Mouse (Mus musculus) heart, postnatal 36 days (tissue): ENCODE measurements at regions not wholly inside any gene's neighbourhood (a gene's known extent, or its start where the extent isn't known, plus 50 kb on each side); places are given as distances from the start of the nearest gene placed in this dataset.

Source experiments
- DNase-seq, 2 experiments: peaks; one replicate each; pipeline ENCODE4 v3.0.0; 2021 to 2022
- intact Hi-C: fragments of 180-260 bp; cut with DNase I; formaldehyde crosslinking; loops from one replicate; pipeline ENCODE4 v1.15.1; 2025

DNA sequence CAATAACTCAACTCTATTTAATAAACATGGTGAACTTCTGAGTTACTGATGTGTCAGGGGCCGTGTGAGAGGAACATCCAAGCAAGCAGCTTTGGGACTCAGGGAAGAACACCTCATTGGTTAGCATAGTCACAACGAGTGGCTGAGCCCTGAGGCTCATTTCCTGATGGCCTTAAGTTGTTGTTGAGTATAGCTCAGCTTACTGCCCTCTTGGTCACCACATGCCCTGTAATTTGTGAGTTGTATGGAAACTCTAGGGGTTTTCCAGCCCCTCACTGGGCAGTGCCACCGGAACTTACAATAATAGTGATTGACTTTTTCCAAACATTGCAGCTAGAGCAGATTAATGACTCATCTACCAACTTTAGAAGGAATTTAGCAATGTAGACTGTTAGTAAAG is 173.4 kb downstream of the 1700129C05Rik start:
- no peak for DNase-seq
- intact Hi-C loops = no loop called here

DNA sequence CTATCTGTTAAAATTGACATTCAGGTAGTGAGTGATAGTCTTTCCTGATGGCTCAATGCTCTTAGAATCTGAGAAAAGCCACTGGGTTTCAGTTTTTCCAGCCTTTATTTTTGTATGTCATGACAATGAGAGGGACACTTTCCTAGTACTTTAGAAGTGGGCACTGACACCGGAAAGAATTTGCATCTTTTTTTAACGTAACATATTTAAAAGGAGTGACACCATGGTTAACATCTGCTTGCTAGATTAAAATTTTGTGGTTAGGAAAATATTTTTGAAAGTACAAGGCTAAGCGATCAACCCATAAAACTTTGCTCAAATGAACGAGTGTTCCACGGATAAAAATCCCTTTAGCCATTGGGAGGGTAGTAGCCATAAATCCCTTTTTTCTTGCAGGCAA is 174.7 kb downstream of the 1700129C05Rik start:
- intact Hi-C loops = no loop called here
- no peak for DNase-seq

DNA sequence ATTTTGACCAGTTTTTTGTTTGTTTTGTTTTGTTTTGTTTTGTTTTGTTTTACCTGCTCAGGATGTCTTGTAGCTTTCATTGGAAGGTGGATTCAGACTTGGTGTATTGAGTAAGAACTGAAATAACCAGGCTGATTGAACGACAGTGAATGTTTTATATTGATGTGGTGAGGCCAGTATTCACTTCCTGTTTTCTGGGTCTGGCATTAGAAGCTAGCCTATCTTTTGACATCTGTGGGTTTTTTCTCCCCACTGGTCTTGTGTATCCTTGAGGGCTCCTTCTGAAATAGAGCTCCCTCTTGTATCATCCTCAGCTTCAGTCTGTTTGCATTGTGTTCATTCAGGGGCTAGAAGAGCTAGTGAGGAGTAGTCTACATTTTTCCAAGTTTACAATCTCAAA is 175.5 kb downstream of the 1700129C05Rik start:
- no peak for DNase-seq
- intact Hi-C loops = no loop called here

DNA sequence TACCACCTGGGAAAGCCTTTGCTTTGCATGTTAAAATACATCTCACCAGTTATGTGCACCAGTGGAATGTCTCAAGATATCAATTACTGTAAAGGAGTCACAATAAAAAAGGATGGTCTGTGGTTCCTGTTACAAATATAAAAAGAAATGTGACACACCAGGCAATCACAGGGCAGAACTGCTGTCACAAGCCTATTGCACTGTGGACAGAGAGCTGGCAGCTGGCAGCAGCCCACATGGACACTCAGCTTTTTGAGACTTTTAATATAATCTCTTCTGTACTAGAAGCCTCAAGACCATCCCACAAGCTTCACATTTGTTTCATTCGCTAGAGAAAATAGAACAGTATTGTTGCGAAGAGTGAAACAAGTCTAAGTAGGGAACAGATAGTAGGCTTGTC is 197.7 kb downstream of the 1700129C05Rik start:
- DNase-seq = no peak
- intact Hi-C loops = no loop called here

DNA sequence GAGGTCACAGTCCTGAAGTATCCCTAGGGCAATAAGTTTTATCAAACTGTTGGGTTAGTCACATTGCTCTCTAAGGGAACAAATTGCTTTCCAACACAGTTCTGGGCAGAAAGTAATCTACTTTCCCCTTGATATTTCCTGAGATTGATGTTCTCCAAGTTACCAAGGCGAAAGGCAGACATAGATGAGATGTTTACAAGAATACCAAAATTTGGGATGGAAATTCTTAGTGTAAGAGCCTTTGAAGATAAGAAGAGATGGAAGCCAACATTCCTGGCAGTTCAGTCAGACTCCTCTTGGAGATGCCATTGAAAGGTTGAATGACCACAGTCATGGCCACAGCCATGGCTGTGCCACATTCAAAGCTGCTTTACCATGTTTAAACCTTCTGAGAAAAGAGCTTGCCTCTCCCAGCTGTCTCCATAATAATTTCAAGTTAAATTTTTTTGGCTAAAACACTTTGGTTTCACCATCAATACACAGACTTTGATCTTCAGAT is 199.4 kb downstream of the 1700129C05Rik start:
- DNase-seq = no peak
- intact Hi-C loops = no loop called here

DNA sequence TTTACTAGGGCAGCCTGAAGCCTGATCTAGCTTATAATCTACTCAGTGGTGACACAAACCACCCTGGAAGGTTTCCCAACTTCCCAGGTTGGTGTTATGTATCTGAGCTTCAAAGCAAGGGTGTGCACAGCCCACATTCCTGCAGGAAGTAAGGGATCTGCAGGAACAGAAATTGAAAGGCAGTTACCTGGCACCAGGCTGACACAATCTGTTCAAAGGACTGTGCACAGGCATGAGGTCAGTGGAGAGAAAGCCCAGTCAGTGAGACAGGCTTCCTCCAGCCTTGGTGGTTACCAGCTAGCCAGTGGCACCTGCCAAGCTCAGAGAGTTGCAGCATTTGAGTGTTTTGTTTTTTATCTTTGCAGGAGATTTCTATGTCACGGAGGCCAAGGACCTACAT is 203.6 kb downstream of the 1700129C05Rik start:
- DNase-seq = no peak
- intact Hi-C loops = loop anchor here (5.0 kb wide), 1 partner anchor 137 kb away; no protein-coding TSS in a partner anchor

DNA sequence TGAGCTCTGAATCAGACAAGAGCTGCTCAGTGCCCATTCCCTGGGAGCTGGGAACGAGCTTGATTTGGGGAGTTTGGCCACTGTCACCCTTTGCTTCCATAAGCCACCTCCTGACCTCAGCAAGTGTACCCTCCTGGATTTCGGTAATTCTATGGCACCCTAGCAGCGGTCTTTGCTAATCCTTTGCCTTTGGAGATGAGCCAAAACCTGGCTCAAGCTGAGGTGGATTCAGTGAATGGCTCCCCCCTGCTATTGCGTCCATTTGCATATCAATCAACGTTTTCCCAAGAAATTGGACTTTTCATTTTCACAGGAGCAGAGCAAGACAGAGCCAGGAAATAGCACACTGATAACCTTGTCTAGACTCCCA is 204.1 kb downstream of the 1700129C05Rik start:
- intact Hi-C loops = loop anchor here (5.0 kb wide), 1 partner anchor 136 kb away; no protein-coding TSS in a partner anchor
- no peak for DNase-seq

DNA sequence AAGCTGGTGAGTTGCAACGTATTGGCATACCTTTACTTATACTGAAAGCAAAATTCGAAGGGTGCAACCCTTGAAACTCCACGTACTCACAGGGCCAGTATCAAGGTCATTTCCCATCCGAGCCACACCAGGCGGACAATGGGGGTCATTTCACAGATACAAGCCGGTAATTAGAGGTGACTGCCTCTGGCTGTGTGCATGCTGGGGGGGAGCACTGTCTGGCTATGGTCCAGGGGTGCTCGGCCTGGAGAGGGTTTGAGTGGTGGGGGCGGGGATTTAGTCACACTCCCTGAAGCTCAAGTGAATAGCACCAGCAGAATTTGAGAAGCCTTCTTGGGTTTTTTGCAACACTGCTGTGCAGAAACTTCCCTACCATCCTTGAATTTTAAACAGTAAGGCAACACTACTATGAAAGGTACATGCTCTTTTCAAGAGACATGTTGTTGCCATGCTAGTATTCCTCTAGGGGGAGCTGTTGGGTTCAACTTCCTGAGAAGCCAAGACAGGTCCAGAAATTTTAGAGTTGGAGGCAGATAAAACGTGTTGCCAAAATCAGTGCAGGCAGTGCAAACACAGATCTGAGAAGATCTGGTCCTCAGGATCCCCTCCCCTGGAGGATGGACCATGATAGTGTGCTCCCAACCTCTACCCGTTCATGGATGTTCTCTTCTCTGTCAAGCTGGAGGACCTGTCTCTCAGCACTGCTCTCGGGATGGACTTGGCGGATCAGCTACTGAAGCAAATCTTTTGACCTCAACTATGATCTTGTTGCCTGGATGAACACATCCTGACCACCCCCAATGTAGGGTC is 204.7 kb downstream of the 1700129C05Rik start:
- DNase-seq = no peak
- intact Hi-C loops = loop anchor here (5.0 kb wide), 1 partner anchor 136 kb away; no protein-coding TSS in a partner anchor

DNA sequence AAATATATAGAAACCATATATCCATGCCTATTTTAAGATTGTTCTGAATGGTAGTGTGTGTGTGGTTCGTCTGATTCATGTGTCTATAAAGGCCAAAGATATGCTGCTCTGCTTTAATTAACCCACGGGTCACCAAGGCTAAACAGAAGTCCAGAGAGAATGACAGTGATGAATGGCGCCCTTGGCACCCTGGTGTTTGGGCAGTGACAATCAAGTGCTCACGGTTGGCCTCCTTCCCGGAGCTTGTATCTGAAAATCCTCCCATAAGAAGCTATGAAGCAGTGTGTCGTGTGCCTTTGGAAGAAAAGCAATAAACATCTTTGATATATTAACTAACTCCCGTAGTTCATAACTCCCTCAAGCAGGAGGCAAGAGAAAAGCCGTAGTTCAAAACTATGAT is 205.4 kb downstream of the 1700129C05Rik start:
- intact Hi-C loops = loop anchor here (5.0 kb wide), 1 partner anchor 135 kb away; no protein-coding TSS in a partner anchor
- DNase-seq = peak in 1 of 2 experiments; percentile 3

DNA sequence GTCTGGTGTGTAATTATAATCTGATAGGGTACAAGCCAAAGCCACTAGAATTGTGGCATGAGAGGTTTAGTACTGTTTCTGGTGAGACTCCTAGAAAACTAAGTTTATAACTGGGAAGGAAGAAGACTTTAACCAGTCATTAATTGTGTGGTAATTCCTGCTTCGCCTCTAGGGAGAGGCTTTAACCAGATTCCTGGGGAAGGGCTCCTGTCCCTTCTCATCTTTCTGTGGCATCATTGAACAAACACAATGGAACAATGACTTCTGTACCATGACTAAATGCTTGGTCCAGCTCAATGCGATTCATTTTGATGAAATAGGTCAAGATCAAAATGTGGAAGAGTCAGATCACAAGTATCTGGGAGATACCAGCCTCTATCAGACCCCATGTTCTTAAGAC is 206.6 kb downstream of the 1700129C05Rik start:
- no peak for DNase-seq
- intact Hi-C loops = loop anchor here (5.0 kb wide), 1 partner anchor 134 kb away; no protein-coding TSS in a partner anchor

DNA sequence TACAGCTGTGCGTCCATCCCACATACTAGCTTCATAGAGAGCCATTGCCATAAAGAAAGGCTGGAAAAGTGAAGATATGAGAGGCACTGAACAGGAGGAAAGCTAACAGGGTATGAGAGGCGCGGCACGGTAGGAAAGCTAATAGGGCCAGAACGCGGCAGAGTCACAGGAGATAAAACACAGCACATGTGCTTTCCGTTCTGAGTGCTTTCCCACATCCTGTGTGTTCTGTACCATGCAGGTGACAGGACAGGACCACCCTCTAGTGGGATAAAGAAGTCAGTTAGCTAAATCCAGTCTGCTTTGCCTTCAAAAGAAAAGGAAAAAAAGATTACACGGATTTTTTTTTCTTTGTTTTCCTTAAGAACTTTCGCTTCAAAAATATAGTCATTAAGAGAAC is 224.8 kb downstream of the 1700129C05Rik start:
- intact Hi-C loops = no loop called here
- no peak for DNase-seq

DNA sequence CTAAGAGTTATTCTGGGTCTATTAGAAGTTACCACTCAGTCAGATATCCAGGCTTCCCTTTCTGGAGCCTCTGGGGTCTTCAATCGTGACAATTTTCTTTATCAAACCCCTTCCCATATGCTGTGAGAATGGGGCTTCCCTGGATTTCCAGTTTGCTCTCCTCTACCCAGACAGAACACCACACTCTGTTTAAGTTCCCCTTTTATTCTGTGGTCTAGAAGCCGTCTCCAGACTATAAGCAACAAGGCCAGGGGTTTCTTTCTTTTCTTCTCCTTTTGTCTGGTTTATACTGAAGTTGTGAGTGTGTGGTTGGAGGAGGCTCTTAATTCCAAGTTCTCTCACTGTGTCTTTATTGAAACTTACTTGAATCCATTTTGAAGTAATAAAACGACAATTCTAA is 225.5 kb downstream of the 1700129C05Rik start:
- intact Hi-C loops = no loop called here
- no peak for DNase-seq

DNA sequence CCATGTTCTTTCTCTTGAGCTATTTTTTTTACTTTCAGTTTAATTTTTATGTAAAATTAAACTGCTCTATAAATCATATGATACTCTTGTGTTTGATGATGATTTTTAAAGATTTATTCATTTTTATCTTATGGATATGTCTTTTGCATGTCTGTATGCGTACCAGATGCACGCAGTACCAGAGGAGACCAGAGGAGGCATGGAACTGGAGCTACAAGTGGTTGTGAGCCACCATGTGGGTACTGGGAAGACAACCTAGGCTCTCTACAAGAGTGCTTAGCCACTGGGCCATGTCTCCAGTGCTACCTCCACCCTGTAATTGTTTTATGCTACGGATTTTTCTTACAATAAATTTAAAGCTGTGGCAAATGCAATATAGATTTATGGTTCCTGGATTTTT is 227.8 kb downstream of the 1700129C05Rik start:
- no peak for DNase-seq
- intact Hi-C loops = no loop called here

DNA sequence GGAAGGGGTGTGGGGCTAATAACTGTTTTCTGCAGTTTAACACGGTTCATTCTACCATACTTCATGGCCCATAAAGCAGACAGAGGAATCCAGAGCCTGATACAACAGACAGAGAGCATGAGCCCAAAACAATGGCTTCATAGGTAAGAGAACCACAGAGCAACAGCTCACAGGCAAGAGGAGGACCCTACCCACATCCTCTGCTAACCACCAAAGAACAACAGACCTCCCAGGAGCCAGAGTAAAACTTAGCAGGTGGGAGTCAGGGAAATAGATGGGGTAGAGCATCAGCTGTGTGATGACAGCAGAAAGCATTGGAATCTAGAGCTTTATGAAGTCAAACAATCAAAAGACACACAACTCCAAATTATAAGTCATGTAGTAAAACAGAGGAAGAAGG is 231.8 kb downstream of the 1700129C05Rik start:
- DNase-seq = no peak
- intact Hi-C loops = no loop called here

DNA sequence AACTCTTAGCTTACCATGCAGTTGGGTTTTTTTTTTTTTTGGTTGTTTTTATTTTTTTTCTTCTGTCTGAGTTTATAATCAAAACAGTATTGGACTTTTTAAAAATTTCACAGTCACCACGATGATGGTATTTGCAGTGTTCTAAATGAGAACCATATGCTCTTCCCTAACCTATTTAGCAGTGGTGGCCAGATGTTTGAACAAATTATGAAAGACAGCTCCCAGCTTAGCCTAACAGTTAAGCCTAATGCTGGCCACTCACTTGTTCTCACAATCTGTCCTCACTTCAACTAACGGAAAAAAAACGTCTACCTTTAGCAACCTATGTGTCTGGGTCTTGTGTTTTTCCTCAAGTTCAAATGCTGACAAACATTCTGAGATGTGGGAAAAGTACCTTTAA is 234.8 kb downstream of the 1700129C05Rik start:
- intact Hi-C loops = no loop called here
- DNase-seq = no peak

DNA sequence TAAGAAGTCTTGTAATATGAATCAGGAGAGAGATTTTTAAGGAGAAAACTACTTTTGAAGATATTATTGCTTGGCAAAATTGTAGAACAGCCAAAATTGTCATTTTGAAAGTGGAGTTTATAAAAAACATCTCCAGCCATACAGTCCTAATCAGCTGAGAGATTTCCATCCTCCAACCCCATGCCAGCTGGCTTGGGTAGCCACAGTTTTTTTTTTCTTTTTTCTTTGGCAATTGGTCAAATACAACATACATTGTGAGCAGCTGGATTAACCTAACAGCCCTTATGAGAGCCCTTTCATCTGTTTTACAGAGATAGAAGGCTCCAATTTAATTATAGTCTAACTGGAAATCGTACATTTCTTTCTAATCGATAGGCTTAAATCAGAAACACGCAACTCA is 235.3 kb downstream of the 1700129C05Rik start:
- intact Hi-C loops = no loop called here

DNA sequence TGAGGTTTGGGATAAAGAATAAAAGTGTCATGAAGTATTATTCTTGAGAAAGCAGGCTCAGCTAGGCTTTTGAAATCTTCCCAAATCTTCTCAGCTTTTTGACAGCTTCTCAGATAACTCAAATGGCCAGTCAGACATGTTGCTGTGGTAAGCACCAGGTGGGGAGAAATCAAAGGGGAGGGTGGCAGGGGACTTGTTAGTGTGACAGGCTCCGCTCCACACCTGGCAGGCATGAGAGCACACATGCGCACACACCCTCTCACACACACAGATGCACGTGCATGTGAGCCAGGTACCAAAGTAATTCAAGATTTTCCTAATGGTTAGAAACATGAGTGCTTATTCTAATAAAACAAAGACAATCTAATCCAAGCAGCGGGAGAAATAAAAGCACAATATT is 236.1 kb downstream of the 1700129C05Rik start:
- intact Hi-C loops = no loop called here
- no peak for DNase-seq

More for the DNA sequence above, 235.3 kb downstream of the 1700129C05Rik start:
- DNase-seq = no peak

DNA sequence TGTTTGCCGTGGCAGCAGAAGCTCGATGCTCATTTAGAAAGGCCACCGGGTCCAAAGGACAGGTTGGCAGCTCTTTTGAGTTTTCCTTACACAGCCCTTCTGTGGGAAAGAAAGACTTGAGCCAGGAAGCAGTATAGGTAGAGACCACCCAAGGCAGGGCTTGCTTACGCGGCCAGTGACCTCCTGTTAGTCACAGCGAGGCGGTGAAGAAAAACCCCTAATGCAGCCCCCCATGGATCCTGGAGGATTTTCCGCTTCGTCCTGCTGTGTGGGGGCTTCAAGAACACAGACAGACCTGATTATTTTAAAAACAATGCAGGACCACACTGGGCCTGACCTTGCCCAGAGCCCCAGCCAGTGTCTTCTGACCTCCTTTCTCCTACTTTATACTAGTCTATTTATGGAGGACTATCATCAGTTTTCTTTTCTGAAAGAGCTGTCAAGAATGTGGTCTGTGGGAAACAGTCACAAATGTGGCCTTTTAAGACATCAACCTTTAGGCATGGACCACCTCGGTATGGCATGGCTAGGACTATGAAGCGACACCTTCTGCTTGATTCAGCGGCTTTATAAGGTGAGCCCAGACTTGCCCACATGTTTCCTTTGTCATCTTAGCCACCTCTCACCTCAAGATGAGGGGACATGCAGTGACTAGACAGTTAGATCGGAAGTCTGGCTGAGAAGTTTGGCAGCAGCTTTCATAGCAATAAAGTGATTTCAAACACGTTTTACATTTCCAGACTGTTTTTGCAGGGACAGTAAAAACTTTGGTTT is 274.3 kb downstream of the 1700129C05Rik start:
- intact Hi-C loops = no loop called here
- DNase-seq = no peak

DNA sequence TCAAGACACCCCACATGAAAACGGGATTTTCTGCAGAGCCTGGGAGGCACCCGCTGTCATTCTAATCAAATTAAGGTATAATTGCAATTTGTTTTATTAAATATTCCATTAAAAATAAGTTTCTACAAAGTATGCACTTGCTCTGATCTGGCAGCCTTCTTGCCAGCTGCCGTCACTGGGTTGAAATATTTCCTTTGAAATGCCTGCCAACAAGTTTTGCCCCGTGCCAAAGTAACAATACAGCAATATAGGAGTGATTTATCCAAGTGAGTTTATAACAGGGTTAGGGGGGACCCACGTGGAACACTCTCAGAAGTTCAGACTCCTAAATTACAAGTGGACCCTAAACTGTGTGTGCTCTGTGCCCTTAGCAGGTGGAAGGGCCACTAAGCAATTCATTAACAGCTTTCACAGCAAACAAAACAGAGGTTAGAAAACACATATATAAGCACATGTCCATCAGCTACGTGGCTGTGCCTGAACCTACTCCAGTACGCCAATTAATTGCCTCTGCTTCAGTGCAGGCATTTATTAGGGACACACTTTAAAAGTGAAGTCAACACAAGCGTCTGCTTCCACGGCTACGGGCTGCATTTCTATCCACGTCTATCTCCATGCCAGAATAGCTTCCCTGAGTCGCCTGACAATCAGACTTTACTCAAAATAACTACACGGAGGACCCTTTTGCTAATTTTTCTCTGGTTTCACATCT is 275.1 kb downstream of the 1700129C05Rik start:
- DNase-seq = no peak
- intact Hi-C loops = no loop called here

DNA sequence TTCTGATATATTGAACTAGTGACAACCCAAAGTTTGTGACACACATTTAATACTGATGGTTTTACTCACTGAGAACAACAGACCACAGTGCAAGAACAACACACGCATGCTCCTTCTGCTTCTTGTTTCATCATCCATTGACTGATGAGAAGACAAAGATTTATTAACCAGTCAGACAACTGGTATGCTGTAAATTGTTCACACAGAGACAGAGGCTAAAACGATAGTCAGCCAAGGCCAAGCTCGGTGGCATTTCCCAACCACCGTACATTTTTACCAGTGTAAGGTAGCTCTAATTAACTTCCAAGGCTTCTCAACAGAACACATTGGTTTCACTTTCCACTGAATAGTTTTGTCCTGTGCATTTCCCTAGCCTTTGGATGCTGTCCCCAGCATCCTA is 287.8 kb downstream of the 1700129C05Rik start:
- no peak for DNase-seq
- intact Hi-C loops = no loop called here

DNA sequence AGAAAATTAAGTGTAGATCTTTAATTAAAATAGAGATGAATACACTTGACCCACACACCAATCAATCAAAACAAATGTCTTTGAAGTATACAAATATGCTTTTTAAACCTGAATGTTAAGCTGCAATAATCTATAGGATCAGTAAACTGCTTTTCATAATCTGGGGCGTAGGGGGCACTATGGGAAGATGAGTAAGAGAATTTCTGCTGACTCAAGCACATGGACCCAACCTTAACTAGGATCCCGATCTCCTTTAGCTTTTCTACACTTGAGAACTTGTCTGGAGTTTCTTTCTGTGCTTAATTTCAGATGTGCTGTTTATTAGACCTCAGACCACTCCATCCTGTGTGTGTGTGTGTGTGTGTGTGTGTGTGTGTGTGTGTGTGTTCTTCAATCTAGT is 298.1 kb downstream of the 1700129C05Rik start:
- intact Hi-C loops = no loop called here
- no peak for DNase-seq
